Mouse (Mus musculus) brain, embryonic 14.5 days (tissue): Measurements from ENCODE around the gene Ubr4.

ENCODE experiments used
- CTCF ChIP-seq: fragments of 200-500 bp; IDR thresholded peaks from 2 replicates; pipeline ENCODE4 v1.5.1; 2012; ENCODE audit warnings: inconsistent platforms, mild to moderate bottlenecking, moderate library complexity, borderline replicate concordance; ENCODE audit not compliant: insufficient read depth, insufficient read length; ENCODE audit errors: extremely low read depth
- POLR2A ChIP-seq: fragments of 200-500 bp; IDR thresholded peaks from 2 replicates; pipeline ENCODE4 v1.6.1; 2012; ENCODE audit warnings: mild to moderate bottlenecking, inconsistent platforms, borderline replicate concordance; ENCODE audit not compliant: poor library complexity, insufficient read depth, insufficient read length, severe bottlenecking; ENCODE audit errors: extremely low read depth

DNA sequence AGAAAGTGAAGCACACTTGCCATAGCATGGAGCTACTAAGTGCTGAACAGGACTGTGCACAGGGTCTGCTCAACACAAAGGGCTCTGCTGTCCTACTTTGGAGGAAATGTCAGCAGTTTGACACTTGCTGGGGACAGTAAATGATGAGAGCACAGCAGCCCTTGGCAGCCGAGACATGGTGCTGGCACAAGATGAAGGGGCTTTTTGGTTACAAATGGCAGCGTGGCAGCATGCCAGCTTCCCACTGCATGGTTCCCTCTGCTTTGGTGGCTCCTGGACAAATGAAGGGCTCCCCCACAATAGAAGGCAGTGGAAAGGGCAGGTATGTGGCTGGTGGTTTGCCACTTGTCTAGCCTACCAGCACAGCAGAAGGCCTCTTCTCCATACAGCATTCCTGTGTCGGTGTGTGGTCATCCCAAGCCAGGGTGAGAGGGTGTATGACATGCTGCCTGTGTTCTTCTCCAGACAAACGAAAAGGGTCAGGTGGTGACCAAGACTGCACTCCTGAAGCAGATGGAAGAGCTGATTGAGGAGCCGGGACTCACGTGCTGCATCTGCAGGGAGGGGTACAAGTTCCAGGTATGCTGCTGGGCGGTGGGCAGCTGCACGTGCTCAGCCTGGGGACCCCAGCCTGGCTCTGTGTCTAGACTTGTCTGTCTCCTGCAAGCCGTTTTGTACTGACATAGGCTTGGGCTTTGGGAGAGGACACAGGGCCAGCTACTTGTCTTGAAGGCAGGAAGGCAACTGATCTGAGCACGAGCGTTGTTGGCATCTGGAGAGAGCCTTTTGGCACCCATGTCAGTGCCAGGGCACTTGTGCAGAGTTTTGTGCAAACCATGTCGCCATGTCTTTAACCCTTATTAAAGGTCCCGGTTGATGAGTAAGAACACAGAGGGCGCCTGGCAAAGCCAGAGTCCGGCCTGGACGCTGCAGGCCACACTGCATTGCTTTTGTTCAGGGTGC is 124.5 kb downstream of the Ubr4 start:
- TF ChIP-seq POLR2A (no peak), CTCF (no peak)
